Mouse (Mus musculus) spleen, adult 2 months (tissue): ENCODE data around the gene Cpm.

Experiments
- CTCF ChIP-seq: fragments of 200-500 bp; IDR thresholded peaks from 2 replicates; pipeline ENCODE4 v1.5.1; 2011; ENCODE audit warnings: mild to moderate bottlenecking, inconsistent platforms; ENCODE audit not compliant: insufficient read depth, insufficient read length, insufficient replicate concordance; ENCODE audit errors: extremely low read depth
- POLR2A ChIP-seq: fragments of 200-500 bp; IDR thresholded peaks from 2 replicates; pipeline ENCODE4 v1.6.1; 2011; ENCODE audit warnings: low read depth, low read length, inconsistent platforms

GRCm38 (mm10) chr10:117699914-117700313 is 70.6 kb downstream of the Cpm start:
- no peak for TF ChIP-seq CTCF
- no peak for TF ChIP-seq POLR2A
